Mouse (Mus musculus): ENCODE measurements at regions not wholly inside any gene's neighbourhood (a gene's known extent, or its start where the extent isn't known, plus 50 kb on each side); places are given as distances from the start of the nearest gene placed in this dataset.
A peak's percentile ranks its signal among the peaks of the same experiment; 100 is the strongest.

DNA sequence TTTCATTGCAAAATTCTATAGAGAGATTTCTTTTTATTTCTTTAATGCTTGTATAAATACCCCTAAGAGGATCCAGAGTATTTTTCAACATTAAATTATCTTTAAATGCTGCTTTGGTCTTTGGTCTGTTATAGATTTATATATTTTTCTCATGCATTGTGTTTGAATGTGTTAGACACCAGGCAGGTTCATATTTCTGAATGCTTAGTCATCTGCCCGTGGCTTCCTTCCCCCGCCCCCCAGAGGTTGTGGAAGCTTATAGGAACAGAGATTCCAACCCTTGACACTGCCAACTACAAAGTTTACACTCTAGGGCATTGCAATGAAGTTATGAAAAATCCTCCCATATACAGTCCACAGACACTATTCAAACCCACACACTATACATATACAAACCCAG, 1066.6 kb downstream of the Efnb2 start:
- H3K4me1 ChIP-seq (replicated peaks; ENCODE audit: insufficient read depth, low read length): no peaks in the 10 kb centered on the region
- DNase-seq (ENCODE audit: low spot score) (no peak), ATAC-seq (replicated peaks; ENCODE audit: low FRiP score, low read depth) (no peak)
- no peaks in the 10 kb centered on the region for H3K27me3 ChIP-seq (ENCODE audit: insufficient read depth, low read length)
- H3K36me3 ChIP-seq (ENCODE audit: insufficient read depth, low read length): no peaks in the 10 kb centered on the region
- WGBS: 88% methylated on average over 2 of the region's 2 CpGs
- H3K4me3 ChIP-seq (replicated peaks; ENCODE audit: low read depth, low read length): no peak overlapping the region
- H3K4me2 ChIP-seq (ENCODE audit: low read length): no peak overlapping the region
- H3K27ac ChIP-seq: no peak overlapping the region
- TF ChIP-seq CTCF (IDR thresholded peaks at IDR 0.05; ENCODE audit: low read depth): no peak
- no peaks in the 10 kb centered on the region for H3K9me3 ChIP-seq (replicated peaks; ENCODE audit: low read length)
- no peak overlapping the region for H3K9ac ChIP-seq (ENCODE audit: low read depth, low read length)

DNA sequence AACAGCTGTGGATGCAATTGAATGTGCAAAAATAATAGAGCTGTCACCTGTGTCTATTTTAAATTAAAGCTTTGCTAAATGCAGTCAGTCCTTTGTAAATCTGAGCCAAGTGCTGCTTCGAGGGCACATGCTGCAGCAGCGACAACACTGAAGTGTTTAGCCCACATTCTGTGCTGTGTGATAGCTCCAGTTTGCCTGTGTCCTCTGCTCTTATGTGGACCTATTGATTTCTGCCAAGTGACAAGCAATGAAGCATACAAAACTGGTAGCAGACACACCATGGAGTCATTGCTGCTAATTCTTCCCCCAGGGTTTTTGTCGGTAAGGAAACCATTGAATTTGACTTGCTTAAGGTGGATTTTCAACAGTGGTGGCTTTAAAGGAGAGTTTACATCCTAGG, 1085.4 kb downstream of the Efnb2 start:
- TF ChIP-seq CTCF (IDR thresholded peaks at IDR 0.05; ENCODE audit: low read depth): no peak
- Histone ChIP-seq H3K4me1 (replicated peaks; ENCODE audit: insufficient read depth, low read length) (no peaks in the 10 kb centered on the region), H3K36me3 (ENCODE audit: insufficient read depth, low read length) (no peaks in the 10 kb centered on the region), H3K27me3 (ENCODE audit: insufficient read depth, low read length) (no peaks in the 10 kb centered on the region), H3K9ac (ENCODE audit: low read depth, low read length) (no peak overlapping the region), H3K4me3 (replicated peaks; ENCODE audit: low read depth, low read length) (no peak overlapping the region), H3K27ac (no peak overlapping the region), H3K9me3 (replicated peaks; ENCODE audit: low read length) (no peaks in the 10 kb centered on the region), H3K4me2 (ENCODE audit: low read length) (no peak overlapping the region)
- DNase-seq (ENCODE audit: low spot score) (no peak), ATAC-seq (replicated peaks; ENCODE audit: low FRiP score, low read depth) (no peak)
- WGBS: 69% methylated on average over 3 of the region's 3 CpGs

DNA sequence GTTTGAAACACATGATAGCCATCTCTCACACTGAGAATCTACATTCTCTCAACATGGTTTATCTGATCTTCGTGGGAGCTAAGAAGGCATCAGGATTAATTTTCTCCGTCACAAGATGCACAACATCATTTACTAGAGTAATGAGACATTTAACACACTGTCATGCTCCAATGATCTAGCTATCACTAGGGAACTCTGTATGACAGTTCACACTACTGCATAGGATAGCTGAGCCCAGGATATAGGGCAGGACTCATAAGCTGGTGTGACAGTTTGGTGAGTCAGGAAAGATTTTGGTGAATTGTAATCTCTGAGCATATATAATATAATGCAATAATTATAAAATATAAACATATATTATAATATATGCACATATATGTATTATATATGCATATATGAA, 1100.4 kb downstream of the Efnb2 start:
- ATAC-seq (replicated peaks; ENCODE audit: low FRiP score, low read depth): no peak
- Histone ChIP-seq H3K27me3 (ENCODE audit: insufficient read depth, low read length) (no peaks in the 10 kb centered on the region), H3K9me3 (replicated peaks; ENCODE audit: low read length) (no peaks in the 10 kb centered on the region), H3K36me3 (ENCODE audit: insufficient read depth, low read length) (no peaks in the 10 kb centered on the region), H3K4me2 (ENCODE audit: low read length) (no peak overlapping the region), H3K4me3 (replicated peaks; ENCODE audit: low read depth, low read length) (no peak overlapping the region), H3K4me1 (replicated peaks; ENCODE audit: insufficient read depth, low read length) (no peaks in the 10 kb centered on the region), H3K27ac (no peak overlapping the region), H3K9ac (ENCODE audit: low read depth, low read length) (no peak overlapping the region)
- peak; percentile 15 for DNase-seq (ENCODE audit: low spot score)
- 29% methylated on average over 2 of the region's 2 CpGs for WGBS
- TF ChIP-seq CTCF (IDR thresholded peaks at IDR 0.05; ENCODE audit: low read depth): no peak

DNA sequence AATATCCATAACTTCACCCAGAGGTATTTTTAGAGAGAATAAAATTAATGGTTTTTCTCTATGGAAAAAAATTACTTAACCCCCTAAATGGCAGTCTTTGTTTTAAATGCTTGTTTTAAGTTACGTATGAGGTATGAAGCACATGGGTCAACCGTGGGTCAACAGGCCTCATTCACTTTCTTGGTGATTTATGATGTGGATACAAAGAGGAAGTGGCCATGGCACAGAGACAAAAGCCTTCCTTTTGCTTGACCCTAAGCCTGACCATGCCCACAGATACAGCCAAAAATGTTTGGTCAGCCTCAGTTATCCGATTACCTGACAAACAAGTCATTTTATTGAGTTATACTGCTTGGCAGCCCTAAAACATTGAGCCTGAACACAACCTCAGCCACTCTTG, 1106.3 kb downstream of the Efnb2 start:
- H3K4me3 ChIP-seq (replicated peaks; ENCODE audit: low read depth, low read length): no peak overlapping the region
- no peak overlapping the region for H3K27ac ChIP-seq
- H3K4me1 ChIP-seq (replicated peaks; ENCODE audit: insufficient read depth, low read length): no peaks in the 10 kb centered on the region
- DNase-seq (ENCODE audit: low spot score) (peak; percentile 2), ATAC-seq (replicated peaks; ENCODE audit: low FRiP score, low read depth) (no peak)
- H3K9me3 ChIP-seq (replicated peaks; ENCODE audit: low read length): no peaks in the 10 kb centered on the region
- no peaks in the 10 kb centered on the region for H3K36me3 ChIP-seq (ENCODE audit: insufficient read depth, low read length)
- WGBS: 16% methylated on average over 3 of the region's 3 CpGs
- no peaks in the 10 kb centered on the region for H3K27me3 ChIP-seq (ENCODE audit: insufficient read depth, low read length)
- no peak overlapping the region for H3K4me2 ChIP-seq (ENCODE audit: low read length)
- TF ChIP-seq CTCF (IDR thresholded peaks at IDR 0.05; ENCODE audit: low read depth): no peak
- no peak overlapping the region for H3K9ac ChIP-seq (ENCODE audit: low read depth, low read length)

Data from kidney, postnatal 0 days (tissue).